Mouse (Mus musculus) ES-CJ7 (cell line): ENCODE measurements at regions not wholly inside any gene's neighbourhood (a gene's known extent, or its start where the extent isn't known, plus 50 kb on each side); places are given as distances from the start of the nearest gene placed in this dataset.
"Not testable (repeated sequence)": the region's sequence is repeated elsewhere in the genome, so short reads cannot be mapped to it uniquely, and the experiment has no call there.

Experiments
- DNase-seq: peaks from one replicate; pipeline ENCODE4 v3.0.0; 2011; ENCODE audit warnings: low read depth, low spot score

DNA sequence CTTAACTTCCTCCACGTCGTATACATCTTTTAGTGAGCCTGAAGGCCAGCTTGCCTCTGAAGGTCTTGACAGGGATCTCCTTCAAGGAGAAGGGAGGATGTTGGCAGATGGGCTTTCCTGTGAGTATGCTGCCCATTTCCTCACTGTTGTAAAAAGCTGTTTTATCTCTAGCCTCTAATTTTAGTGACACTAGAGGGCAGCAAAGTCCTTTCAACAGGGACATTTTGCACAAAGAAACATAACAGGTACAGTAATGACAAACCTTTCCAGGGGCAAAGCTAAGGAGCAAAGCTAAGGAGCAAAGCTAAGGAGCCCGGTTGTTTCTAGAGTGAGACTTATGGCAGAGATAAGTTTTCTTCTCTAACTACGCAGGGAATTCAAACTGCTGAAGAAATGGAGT, 59.0 kb upstream of the Kbtbd8 start:
- DNase-seq: peak; percentile 54

DNA sequence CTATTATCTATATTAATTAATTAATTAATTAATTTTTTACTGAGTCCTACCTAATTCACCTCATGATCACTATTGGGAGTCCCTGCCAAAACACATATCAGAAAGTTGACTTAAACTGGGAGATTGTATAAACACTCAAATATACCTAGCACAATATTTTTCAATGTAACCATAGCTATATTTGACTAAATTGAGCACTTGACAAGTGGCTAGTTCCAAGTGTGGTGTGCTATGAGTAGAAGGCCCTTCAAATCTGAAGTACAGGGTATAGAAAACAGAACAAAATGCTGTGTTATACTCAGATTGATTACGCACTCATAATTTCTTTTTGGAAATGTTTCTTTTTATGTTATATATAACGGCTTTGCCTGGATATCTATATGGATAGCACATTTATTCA, 60.8 kb upstream of the Kbtbd8 start:
- DNase-seq: no peak

DNA sequence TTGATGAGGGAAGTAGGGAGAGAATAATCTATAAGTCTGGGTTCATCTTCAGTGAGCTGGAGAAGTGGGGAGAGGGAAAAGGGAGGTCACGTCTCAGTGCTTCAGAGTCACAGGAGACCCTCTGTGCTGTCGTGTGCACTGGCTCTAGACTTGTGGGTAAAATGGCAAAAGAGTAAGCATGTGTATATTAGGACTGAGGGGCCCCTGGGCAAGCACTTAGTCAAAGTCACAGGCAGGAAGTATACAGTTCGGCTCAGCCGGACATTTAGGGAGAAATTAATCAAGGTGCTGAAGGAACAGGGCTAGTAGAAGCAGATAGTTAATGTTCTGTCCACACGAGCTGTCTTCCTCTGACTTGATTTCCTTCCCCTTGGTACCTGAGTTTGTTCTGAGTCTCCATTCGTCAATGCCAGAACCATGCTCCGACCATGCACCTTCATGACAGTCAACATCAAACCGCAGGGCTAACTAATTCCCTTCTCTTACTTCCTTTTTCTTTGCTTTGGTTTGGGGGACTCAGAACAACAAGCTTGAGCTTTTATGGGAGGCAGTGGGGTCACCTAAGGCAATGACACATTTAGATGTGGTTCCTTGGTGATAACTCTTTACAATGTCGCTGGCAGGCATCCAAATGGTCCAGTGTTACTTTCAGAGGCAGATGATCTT, 63.2 kb upstream of the Kbtbd8 start:
- DNase-seq: peak; percentile 24

DNA sequence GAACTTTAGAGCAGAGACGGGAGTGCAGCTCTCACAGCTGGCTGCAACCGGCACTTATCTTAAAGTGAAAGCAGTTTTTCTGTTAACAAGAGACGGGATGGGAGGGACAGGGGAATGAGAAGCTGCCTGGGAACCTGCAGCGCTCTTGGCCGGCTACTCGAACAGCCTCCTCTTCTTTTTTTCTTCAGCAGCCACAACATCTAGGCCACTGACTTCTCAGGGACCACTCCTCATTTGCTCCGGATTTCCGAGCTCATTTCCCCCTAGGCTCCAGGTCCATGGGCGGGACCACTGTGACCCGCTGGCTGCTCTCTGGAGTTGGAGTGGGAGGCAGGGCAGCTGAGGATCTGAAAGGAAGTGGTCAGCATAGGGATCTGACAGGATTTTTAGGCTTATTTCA, 75.7 kb upstream of the Kbtbd8 start:
- DNase-seq: not testable (repeated sequence)

DNA sequence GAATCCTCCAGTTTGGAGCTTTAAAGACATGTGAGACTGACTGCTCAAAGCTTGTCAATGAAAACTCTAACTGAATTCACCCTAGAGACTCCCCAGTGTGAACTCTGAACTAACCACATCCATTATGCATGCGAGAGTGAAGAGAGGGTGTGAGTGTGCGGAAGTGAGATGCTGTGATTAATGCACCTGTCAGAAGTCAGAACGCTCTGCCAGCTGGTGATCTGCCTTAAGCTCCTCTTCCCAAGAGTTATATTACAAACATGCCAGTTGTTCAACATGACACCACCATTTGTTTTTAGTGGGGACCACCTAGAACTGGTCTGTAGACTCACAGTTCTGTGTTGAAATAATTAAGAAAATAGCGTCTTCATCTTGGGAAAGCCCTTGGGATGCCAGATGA, 92.8 kb upstream of the Kbtbd8 start:
- peak; percentile 11 for DNase-seq

DNA sequence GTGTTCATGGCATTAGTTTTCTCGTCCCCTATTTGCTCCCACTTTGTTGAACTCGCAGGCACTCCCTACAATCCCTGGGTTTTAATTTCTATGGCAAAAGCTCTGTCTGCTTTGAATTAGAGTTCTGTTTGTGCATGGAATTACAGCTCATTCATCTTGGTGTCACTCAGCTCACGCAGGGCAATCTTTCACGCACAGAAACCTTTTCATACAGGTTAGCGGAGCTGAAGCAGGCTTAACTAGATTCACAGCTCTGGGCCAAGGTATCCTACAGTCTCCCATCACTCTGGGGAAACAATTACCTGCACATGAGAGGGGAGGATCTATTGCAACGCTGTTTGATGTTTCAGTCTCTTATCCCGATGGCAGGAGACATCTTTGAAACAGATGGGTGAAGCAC, 95.3 kb upstream of the Kbtbd8 start:
- no peak for DNase-seq

DNA sequence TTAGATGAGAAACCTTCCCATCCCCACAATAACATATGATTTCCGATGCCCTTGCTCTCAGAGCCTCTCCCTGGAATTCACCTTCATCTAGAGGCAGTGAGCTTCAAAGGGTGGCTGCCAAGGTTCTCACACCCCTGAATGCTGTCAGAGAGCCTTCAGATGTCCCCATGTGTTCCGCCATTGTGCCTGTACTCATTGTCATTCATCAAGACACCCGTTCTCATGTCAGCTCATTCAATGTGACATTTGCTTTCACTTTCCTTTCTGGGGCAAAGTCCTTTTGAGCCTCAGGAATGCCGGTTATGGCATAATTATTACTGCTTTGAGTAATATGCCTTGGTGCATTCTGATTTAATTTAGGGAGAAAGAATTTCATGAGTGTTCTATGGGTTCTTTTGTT, 99.1 kb upstream of the Kbtbd8 start:
- DNase-seq: peak; percentile 48

DNA sequence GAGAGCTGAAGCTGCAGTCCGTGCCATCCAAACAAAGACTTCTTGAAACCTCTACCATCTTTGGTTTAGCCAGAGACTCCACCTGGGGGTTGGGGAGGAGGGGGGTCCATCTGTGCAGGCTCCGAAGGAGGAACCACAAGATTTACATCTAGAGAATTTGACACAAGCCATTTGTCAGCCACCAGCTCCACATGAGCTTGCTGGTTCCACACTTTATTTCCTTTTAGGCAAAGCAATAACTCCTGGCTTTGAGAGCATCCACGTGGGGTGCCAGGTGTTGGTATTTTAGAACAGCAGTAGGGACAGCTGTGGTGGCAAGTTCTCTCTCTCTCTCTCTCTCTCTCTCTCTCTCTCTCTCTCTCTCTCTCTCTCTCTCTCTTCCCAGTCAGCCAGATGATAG, 99.6 kb upstream of the Kbtbd8 start:
- no peak for DNase-seq

DNA sequence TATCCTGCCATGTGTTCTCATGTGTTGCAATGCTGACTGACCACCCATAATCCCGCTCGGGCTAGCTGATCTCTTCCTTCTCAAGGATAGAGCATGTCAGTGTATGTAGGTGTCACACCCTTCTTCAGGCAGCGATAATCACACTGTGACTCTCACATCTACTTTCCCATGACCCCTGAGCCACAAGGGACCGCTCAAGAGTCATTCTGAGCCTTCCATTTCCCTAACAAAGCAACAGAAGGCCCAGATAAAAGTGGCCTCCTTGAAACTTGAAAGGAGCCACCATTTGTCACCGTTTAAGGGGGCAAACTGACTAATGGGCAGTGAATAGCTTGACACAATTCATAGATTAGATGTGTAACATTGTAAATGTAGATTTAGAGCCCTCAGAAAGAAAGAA, 103.9 kb upstream of the Kbtbd8 start:
- DNase-seq: peak; percentile 48

DNA sequence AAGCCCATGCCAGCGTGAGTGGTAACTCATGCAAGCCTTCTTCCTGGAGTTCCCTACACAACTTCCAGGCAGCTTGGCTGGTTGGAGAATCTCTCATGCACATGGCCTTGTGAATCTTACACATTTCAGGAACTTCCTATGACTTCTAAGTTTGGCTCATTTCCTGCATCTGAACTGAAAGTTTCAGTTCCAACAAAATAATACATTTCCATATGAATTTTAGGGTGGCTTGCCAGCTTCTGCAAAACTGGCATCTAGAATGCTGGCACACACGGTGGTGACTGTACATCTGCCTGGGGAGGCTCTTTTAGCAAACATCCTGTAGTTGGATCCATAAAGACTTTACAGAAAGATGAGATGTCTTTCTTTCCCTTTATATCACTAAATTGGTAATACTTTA, 110.6 kb upstream of the Kbtbd8 start:
- DNase-seq: no peak

DNA sequence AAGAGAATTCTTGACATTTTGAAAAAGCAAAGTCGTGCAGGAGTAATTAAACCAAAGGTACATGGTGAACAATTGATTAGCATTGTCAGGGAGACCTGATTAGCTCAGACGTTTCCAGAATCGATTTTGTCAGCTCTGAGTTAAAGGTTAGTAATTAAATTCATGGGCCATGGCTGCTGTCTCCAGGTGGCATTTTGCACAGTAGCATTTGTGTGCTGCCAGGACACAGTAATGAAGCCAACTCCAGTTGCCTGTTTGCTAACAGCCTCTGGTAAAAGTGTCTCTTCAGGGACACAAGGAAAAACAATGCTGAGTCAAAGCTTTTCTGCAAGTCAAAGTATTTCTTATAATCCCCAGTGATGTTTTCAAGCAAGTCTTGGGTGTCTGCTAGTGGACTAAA, 113.3 kb upstream of the Kbtbd8 start:
- no peak for DNase-seq

DNA sequence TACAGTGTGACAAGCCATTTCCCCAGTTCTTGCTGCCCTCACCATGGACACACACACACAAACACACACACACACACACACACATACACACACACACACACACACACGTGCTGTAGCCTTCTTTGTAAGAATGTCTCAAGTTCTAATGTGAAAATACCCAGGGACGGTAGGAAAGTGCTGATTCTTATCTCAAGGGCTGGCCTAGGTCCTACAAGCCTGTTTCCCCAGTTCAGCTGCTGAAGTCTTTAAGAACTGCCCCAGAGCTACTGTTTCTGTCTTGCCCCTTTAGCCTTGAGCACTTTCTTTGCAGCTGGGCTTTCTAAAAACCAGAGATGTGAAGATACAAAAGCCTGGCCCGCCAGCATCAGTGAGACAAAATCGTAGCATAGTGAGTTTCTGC, 117.5 kb upstream of the Kbtbd8 start:
- DNase-seq: no peak

DNA sequence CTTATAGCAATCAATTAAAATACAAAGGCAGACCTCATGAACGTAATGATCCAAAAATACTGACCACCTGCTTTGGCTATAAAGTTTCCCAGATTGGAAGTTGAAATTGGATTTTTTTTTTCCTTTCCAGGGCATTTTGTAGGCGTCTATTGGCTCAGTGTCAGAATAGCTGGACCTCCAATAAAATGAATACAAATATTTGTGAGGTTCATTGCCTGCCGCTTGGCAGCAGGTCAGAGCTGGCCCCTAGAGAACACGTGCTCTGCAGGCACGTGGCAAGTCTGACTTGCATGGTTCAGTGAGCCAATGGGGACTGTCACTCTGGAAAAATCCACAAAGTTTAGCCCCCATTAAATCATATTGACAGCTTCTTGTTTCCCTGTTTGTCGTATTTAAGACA, 118.0 kb upstream of the Kbtbd8 start:
- no peak for DNase-seq

DNA sequence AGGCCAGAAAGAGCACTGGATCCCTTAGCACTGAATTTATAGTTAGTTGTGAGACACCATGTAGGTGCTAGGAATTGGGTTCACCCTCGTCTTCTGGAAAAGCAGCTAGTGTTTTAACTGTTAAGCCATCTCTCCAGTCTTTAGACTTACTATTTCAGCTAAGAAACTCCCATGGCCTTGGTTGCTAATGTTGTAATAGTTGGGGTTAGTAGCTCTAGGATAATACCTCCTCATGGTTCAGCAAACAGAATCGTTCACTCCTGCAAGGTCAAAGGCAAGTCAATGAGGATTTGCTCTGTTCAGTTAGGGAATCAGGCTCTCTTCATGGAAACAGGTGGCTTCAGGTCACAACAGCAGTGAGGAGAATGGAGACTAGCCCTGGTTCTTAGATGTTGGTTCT, 118.7 kb upstream of the Kbtbd8 start:
- no peak for DNase-seq

DNA sequence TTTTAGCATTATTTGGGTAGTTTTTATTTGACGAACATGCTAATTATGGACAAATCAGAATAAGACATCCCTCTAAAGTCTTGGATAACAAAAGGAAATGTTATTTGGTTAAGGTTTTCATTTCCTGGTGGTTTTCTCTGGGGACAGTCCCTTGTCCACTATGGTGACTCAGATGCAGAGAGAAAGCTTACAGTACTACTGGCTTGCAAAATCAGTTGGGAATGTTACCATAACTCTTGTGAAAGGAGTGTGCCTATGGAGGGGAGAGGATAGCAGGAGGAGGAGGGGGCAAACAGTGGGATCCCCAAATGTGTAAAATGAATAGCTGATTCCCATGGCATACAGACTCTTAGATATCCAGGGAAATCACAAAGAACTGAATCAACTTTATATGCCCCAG, 122.7 kb upstream of the Kbtbd8 start:
- no peak for DNase-seq

DNA sequence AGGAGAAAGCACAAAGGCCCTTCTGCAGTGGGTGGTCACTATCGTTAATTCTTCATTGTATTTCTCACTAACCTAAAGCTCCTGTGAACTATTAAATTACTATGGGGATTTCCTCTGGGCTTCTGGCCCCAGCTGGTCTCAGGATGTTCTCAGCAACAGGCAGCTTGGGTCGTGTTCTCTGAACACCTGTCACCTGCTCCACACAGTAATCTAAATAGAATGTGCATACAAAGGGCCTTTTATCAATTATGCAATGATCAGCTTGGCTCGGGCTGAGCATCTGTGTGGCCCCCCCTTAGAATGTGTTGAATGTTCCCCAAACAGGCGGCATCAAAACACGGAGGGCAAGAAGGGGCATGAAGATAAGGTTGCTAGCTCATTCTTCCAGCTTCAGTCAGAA, 129.6 kb upstream of the Kbtbd8 start:
- DNase-seq: no peak

DNA sequence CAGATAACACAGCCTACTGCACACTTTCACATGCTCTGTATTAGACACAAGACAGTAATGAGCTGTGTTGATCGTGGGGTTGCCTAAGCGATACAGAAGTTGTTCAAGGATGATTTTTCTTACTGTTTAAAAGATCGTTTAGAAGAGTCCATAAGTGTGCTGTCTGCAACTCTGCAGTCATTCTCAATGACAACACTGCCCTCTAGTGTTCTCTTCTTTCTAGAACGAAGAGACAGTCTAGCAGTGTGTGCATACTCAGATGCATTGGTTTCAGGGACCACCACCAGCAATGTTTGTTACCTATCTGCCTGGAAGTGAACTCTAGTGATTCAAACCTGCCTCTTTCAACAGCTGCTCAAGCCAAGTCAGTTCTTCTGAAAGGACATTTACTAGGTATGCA, 130.7 kb upstream of the Kbtbd8 start:
- DNase-seq: peak; percentile 73

DNA sequence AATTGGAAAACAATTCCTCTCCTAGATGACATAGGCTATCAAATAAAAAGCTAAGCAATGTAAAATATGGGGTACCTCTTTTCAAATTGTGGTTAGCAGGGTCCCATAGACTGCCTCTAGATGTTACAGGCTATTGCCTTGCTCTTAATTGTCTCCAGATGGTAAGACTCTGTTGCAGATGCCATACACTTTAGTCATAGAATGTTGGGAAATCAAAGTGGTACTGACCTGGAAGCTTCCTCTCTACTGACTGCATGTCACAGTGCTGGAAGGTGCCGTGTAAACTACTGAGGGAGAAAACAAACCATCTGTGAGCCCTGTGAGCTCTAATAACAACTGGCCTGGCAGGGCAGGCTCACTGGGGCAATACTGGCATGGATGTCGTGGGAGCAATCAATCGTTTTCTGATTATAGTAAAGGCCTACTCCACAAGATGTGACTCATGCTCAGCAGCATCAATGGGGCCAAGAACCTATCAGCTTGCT, 132.6 kb upstream of the Kbtbd8 start:
- DNase-seq: no peak

DNA sequence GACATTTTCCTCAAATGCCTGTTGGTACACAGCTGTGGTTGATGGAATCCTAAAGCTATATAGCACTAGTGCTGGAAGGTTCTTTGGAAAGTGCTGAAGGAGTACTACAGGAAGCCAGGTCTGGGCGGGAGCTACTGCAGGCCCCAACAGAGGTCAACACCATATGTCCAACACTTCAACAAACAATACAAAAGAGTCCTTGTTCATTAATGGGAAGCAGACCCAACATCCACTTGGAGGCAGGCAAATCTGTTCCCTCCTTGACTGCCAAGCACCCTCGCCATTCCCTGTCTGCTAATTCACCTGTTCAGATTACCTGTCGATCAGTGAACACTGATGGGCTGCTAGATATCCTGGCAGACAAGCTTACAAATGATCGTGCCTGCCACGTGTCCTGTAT, 148.4 kb upstream of the Kbtbd8 start:
- no peak for DNase-seq

DNA sequence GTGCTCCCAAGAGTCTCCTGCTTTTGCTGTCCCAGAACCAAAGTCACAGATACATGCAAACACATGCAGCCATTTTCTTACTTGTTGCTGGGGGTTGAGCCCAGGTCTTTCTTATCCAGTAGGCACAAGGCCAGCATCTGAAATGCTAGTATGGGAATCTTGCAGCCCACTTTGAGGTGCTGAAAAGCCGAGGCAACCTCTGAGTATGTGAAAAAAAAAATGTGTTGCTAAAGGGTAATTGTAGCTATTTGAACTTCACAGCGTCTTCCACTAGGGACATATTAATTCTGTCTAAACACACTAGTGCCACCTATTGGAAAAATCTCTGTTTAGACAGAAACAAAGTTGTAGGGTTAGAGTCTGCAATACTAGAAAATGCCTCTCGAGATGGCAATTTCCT, 150.1 kb upstream of the Kbtbd8 start:
- peak; percentile 76 for DNase-seq

DNA sequence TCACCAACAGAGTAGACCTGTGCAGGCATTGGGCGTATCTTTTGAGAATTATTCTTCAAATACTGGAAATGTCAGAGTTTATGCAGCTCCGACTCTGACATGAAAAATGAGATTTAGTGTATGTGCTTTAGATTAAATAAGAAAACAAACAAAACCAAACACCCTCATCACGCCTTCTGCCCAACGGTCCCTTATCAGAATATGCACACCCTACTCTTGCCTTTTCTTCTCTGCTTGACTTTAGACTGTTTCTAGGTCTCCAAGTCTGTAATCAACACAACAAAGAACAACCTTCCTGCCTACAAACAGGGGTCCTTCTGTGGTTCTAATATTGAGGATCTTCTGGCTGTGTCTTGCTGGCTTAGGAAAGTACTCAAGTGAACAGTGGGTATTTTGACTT, 153.8 kb upstream of the Kbtbd8 start:
- peak; percentile 25 for DNase-seq

DNA sequence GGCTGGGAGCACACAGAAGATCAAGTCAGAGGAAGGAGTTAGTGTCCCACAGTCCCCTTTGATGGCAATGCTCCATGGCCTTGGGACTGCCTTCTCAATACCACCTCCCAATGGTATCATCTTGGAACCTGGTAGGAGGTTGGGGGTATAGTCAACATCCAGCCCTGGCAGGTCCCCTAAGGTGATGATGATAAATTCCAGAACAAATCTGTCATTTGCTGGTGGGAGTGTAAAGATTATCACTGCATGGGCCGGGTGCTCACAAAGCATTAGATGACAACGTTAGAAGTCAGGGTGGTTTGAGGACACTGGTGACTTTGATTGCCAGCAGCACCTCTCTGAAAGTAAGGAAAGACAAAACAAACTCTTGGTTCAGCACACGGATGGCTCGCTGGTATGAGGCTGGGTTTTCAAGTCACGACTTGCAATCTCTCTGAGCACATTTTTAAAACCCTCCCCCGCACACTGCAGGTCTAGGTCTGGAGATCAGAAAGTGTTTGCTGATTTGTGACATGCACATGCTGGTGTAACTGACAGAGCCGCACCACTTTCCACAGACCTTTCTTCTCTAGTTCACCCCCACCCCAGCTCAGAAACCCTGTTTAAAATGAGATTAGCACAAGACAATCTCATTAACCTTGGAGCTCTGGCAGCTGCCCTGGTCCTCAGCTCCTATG, 154.5 kb upstream of the Kbtbd8 start:
- no peak for DNase-seq

DNA sequence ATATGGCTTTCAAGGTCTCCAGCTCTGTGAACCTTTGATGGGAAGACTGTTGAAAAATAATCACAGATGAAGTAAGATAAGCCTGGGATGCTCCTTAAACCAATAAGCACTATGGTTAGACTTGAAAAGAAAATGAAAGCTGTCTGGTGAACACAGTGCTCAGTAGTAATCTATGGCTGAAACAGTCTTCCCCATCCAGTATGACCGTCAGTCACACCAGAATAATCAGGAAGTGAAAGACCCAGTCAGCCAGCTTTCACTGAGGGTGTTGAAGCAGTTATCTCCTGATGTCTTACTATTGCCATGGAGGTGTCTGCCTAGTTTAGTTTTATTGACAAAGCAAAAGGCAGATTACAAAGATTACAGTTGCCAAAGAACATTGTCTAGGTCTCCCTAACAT, 155.2 kb upstream of the Kbtbd8 start:
- no peak for DNase-seq

DNA sequence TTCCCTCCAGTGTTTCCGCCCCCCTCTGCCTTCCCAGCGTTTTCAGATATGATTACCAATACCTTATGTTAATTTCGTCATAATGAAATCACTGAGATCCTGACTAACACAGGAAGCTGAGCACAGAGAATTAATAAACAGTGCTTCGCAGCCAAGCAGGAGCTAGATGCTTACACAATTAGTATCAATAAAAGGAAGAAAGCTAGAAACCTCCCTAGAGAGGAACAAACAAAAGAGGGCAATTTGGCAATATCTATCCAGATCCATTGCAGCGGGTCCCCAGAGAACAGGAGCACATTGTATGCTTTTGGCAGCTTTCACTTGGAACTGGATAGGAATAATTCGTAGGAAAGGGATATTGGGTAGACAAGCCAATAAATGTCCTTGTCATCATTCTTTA, 159.1 kb upstream of the Kbtbd8 start:
- no peak for DNase-seq
